Mouse (Mus musculus): Measurements from ENCODE around the gene Slc18b1. TPM values are rescaled to one million over a fixed set of nuclear protein-coding genes. Genes with fewer than 3 reads are reported as not detected.
A peak's percentile ranks its signal among the peaks of the same experiment; 100 is the strongest.
"Not testable (repeated sequence)": the region's sequence is repeated elsewhere in the genome, so short reads cannot be mapped to it uniquely, and the experiment has no call there.

Slc18b1 gene
- total RNA-seq (2021): 10 to 100 TPM; 26.7 to 28.6 TPM
- long read RNA-seq, transcript Slc18b1-201 (14 exons, 2,837 nt): major isoform, 32 of 43 reads
- long read RNA-seq, partial matches to known transcripts: 1 of 43 reads
- long read RNA-seq, other reads (novel, unspliced or antisense): 10 of 43 reads

DNA sequence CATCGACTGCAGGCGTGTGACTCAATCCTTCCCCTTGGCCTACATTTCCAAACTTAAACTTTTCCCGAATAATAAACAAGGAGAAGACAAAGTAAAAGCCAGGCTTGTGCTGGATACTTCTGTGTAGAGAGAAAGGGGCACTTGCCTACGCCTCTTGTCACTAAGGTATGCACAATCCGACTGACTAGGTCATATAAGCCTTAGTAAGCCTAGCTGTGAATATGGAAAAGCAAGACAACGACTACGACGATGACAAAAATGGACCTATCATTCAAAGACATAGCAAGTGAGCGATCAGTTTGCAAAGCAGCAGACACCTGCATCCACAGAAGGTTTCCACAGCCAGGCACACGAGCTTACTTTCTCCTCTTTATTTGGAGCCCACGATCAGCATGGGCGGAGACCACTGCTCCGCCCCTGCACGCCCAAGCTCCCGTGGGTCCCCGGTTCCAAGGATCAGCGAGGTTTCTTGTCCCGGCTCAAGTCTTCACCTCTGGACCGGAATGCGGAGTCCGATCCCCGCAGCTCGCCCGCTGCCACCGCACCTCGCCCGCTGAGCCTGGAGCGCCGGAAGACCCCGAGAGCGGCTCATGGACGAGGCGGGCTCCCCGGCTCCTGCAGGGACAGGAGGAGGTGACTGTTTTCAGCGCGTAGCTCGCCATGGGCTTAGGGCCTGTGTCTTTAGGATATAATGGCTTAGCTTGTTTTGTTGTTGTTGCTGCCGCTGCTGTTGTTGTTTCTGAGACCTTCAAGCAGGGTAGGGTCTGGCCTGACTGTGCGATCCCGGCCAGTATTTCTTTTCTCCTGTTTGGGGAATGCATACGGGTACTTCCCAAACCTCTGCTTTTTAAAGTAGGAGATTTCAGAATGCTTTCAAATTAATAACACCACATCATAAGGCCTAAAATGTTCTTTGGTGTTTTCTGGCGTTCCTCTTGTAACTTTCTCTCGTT is at the start of gene Slc18b1:
Slc18b1 (plus strand) TSS at position 436 of the 953 bp plus-strand sequence.
- DNase-seq (ENCODE audit: low spot score in 2 of 2): peak; percentile 37 to 55

DNA sequence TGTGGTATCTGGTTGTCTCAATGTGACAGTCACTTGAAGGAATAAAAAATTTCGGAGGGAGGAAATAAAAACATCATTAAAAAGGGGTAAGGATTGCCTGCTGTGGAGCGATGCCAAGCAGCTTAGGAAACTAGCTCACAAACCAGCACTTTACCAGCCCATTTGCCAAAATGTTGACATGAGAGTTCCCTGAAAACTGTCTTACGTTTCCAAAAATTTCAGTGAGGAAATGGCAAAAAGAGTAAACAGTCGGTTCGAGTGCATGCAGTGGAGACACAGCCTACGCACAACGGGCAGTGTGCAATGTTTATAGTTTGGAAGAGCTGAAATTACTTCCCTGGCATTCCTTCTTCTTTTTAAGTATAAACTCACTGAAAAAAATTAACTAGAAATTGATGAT is 42.6 kb upstream of the Slc18b1 start:
- peak in 1 of 2 experiments; percentile 4 for DNase-seq (ENCODE audit: low spot score in 2 of 2)

DNA sequence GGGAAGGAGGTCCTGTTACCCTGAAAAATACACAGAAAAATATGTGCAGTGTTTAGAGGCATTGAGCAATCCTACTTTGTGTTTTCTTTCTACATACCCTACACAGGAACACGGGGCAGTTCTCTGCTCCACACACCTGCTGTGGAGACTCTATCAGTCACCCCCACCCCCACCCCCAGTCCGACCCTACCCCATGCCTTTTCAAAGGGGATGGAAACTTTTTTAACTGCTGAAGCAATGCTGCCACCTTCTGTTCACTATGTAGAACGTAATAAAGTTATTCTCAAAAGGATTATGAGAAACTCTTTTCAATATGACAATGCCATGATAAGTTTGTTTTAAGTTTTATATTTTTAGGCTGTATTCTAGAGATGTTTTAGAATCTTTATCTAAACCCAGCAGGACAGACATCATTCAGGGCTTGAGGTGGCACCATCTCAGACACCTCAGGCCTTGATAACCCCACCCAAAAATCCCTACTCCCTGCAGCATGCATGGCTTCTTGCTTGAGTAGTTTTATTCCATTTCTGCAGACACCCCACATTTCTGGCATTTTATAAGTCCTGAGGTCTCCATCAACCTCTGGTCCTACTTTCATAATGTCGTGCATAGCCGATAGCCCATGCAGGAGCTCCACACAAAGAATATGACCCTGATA is 19.4 kb upstream of the Slc18b1 start:
- DNase-seq (ENCODE audit: low spot score in 2 of 2): no peak

GRCm38 (mm10) chr10:23780539-23781275 is 16.1 kb upstream of the Slc18b1 start:
- DNase-seq (ENCODE audit: low spot score in 2 of 2): no peak

- DNase-seq (ENCODE audit: low spot score in 2 of 2): no peak
These were observed 14.7 kb upstream of the Slc18b1 start for GRCm38 (mm10) chr10:23781760-23782735.

DNA sequence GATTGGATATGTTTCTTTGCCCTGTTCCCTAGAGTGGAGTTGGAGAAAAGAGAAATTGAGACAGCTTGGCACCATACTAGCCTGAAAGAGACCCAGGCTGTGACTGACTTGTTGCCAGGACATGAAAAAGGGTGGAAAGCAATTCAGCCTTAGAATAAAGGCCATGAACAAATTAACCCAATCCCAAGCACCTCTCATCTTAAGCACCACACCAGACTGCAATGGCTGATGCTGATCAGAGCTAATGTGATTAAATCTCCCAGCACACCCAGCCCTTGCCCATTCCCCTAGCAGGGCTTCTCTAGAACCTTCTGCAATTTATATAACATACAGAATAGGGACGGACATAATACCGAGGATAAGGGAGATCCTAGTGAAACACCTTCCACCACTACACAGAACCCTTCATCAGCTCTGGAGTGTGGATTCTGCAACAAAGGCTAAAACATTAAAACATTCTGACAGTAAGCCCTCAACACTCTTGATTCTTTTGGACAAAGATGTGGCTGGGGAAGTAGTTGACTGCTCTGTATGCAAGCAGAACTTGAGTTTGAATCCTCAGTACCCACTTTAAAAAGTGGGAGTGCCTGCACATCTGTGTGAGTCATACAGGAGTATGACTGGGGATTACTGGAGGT is 13.8 kb upstream of the Slc18b1 start:
- DNase-seq (ENCODE audit: low spot score in 2 of 2): no peak

DNA sequence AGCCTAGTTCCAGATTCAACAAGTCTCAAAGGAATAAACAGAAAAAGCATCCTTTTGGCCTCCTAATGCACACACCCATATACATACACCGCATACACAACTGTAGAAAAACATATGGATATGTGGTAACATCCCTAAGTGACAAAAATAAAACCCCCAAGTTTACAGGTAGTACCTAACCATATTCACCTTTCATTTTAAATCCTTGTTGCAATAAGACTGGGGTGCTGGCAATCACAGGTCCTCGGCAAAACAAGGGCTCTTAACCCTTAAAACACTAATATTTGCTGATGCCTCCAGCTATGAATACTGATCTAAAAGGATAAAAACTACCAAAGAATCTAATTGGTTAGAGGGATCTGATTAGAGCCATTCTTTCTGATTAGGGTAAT is 13.3 kb upstream of the Slc18b1 start:
- DNase-seq (ENCODE audit: low spot score in 2 of 2): no peak

DNA sequence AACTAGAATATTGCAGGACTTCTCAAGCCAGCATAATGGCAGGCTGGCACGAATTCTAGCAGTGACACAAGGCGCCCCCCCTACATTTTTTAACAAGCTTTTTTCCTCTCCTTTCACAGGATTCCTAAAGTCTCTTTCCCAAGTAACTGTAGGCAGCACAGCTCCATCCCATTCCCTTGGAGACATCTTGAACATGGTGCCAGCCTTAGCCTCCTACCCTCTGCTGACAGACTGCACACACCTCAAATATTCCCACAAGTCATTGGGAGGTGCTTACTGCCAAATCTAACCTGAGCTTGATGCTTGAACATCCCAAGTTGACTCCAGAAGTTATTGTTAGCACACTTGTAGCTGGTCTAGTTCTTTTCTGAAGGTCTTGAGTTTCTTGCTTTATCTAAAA is 12.7 kb upstream of the Slc18b1 start:
- no peak for DNase-seq (ENCODE audit: low spot score in 2 of 2)

DNA sequence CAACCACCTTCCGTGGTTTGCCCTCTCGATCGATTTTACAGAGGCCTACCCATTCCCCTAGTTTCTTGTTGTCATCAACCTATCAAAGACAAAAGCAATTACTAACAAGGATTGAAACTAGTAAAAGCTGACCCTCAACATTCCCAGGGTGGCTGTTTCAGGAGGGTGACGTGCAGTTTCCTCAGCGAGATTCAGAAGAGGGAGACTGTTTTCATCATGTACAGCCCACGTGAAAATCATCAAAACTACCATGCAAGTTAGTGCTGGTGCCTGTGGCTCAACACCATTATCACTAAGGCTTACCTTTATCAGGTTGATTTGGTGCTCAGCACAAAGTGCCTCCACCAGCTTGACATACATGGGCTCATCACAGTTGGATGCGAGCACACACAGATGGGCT is 11.2 kb upstream of the Slc18b1 start:
- not testable (repeated sequence) for DNase-seq (ENCODE audit: low spot score in 2 of 2)

DNA sequence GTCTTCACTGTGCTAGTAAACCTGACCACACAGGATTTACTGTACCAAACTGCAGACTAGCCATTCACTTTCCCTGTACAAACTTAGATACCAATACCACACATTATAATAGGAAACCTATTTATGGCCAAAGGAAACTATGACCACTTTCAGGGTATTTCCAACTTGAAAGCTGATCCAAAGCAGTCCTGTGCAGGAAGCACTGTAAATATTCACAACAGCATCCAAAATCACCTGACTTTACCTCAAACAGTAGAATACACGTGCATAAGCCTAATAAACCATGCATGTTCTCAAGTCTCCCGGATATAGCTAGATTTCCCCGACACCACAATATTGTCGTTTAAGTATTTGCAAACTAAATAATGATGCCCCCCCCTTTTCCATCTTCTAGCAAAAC is 10.7 kb upstream of the Slc18b1 start:
- no peak for DNase-seq (ENCODE audit: low spot score in 2 of 2)

- DNase-seq (ENCODE audit: low spot score in 2 of 2): not testable (repeated sequence)
These were observed 10.2 kb upstream of the Slc18b1 start for GRCm38 (mm10) chr10:23786631-23787038.

DNA sequence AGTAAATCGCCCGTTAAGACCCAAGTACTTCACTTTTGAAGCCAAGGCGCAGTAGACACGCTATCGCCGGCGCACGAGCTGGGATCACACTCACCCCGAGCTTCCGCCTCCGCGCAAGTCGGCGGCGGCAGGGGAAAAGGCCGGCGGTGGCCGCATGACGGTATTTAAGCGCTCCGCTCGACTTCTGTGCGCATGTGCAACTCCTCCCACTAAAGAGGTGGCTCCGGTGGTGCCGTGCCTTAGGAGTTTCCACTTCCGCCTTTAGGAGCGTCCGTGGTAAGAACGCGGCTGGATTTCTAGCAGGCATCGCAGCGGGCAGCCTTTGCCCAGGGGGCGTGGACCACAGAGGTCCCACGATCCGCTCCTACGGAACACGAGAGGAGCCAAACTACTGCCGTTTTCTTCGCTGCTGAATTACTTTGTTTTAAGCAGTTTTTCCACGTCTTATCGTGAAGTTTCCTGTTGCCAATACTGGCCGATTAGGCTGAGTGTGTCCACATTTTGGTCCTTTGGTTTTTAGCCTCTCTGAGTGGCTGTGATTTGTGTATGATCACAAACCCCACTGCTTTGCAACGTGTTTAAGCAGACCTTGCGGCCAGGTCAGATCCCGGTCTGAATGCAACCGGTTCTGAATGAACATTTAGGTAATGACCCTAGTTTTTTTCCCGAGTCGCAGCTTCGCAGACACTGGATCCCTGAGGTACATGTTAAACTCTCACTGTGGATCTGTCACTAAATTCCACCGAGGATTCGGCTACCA is 9.5 kb upstream of the Slc18b1 start, which contains the start of gene Rps12:
Rps12 (minus strand) TSS at position 214 of the 760 bp plus-strand sequence.
- peak; percentile 98 to 100 for DNase-seq (ENCODE audit: low spot score in 2 of 2)

DNA sequence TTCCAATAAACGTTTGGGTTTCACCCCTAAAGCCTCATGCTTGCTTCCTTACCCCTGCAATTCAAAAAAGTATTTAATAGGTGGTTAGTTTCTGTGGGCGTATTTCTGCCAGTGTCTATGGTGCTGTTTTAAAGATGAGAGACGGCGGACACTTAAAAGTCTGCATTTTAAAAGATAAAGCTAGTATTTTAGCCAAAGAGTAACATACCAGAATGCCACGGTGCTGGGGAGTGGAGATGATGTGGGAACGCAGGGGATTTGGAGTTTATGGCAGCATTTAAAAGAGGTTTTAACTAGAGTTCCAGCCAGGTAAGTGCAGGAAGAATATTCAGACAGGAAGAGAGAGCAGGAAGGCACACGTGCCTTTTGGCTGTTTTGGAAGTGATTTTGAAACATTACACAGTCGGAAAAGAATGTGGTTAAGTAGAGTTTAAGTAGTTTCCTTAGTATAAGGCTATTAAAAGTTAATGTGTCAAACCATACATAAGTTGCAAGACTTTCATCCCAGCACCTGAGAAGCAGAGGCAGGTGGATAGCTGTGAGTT is 8.7 kb upstream of the Slc18b1 start:
- DNase-seq (ENCODE audit: low spot score in 2 of 2): no peak

DNA sequence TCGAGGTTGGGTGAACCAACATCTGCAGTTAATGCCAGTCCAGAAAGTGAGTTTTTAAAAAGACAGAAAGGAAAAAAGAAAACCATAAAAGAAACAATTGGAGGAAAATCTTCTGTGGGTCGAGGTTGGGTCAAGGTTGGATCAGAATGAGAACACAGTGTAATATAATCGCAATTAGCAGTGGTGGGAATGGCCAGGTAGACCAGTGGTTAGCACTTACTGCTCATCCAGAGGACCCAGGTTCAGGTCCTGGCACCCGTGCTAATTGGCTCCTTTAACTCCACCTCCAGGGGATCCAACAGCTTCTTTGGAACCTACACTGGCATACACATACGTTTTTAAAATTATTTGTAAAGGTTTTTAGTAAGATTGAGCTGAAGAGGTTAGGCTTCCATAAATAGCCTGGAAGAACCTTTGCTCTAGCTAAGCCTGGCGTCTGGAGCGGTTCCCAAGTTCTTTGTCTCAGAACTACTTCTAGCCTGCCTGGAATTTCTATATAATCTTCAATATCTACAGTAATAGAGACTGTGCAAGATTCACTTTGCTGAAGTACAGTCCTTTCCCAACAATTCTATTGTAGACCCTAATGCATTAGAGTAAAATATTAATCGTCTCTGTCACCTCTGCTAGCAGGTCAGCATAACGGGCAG is 790 bp upstream of the Slc18b1 start:
- no peak for DNase-seq (ENCODE audit: low spot score in 2 of 2)

- DNase-seq (ENCODE audit: low spot score in 2 of 2): no peak
These were observed 820 bp downstream of the Slc18b1 start for GRCm38 (mm10) chr10:23797606-23798005.

DNA sequence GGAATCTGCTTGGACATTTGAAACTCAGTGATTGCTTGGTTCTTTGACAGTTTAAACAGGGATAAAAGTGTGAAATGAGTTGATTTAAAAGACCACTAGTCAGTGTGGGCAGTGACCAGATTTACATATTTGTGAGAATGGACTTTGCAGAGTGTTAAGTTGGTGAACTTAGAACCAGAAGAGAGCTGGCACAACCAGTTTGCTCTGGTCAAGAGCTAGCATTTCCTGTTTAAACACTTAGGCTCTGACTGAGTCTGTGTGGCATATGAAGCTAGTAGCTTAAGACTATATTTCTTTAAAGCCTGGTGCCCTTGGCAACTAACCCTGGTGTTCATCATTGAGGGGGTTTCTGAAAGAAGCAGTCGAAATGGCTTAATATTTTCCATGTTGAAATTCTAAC is 1.4 kb downstream of the Slc18b1 start:
- DNase-seq (ENCODE audit: low spot score in 2 of 2): no peak

- no peak for DNase-seq (ENCODE audit: low spot score in 2 of 2)
These were observed 3.1 kb downstream of the Slc18b1 start for GRCm38 (mm10) chr10:23799933-23800332.

GRCm38 (mm10) chr10:23802911-23803310 is 6.1 kb downstream of the Slc18b1 start:
- DNase-seq (ENCODE audit: low spot score in 2 of 2): no peak
